ENCODE assay signal across 8 mouse cellular contexts in genomic region chr7:100662231-100662630, GRCm38 (mm10). TPM values are rescaled to one million over a fixed set of nuclear protein-coding genes. Genes with fewer than 3 reads are reported as not detected.
DNase-seq lines count a peak whose midpoint lies in the region; ATAC-seq and TF ChIP-seq lines count a peak whose summit lies in the region.

Gene Plekhb1 (minus strand): TSS chr7:100662414.

- peaks cover 8% of the 10 kb centered on the region; the same call in 1 of the 2 replicates for H3K27me3 ChIP-seq in heart, embryonic 10.5 days (ENCODE audit: insufficient read depth, poor library complexity, severe bottlenecking)
- H3K27me3 ChIP-seq in neural tube, embryonic 12.5 days (replicated peaks) = no peaks in the 10 kb centered on the region
- no peaks in the 10 kb centered on the region for H3K27me3 ChIP-seq in stomach, postnatal 0 days (ENCODE audit: control insufficient read depth, insufficient read depth, low read length)

- no peaks in the 10 kb centered on the region for H3K9me3 ChIP-seq in heart, embryonic 10.5 days
- no peaks in the 10 kb centered on the region for H3K9me3 ChIP-seq in neural tube, embryonic 12.5 days
- no peaks in the 10 kb centered on the region for H3K9me3 ChIP-seq in stomach, postnatal 0 days (ENCODE audit: control insufficient read depth, low read length)

- H3K4me3 ChIP-seq in heart, embryonic 10.5 days = peak within 1 kb of the TSS; percentile 35
- no peak within 1 kb of the TSS for H3K4me3 ChIP-seq in neural tube, embryonic 12.5 days
- no peak within 1 kb of the TSS for H3K4me3 ChIP-seq in stomach, postnatal 0 days (ENCODE audit: low read depth, low read length)

- peaks cover 24% of the 10 kb centered on the region for H3K4me1 ChIP-seq in heart, embryonic 10.5 days
- peaks cover 4% of the 10 kb centered on the region for H3K4me1 ChIP-seq in neural tube, embryonic 12.5 days
- no peaks in the 10 kb centered on the region for H3K4me1 ChIP-seq in stomach, postnatal 0 days (replicated peaks; ENCODE audit: control insufficient read depth, insufficient read depth)

- no peak for TF ChIP-seq CTCF in stomach, postnatal 0 days (IDR thresholded peaks at IDR 0.05; ENCODE audit: low read depth)

- intact Hi-C loops in left cerebral cortex, postnatal 25 days (cut with DNase I) = no loop called here

- H3K9ac ChIP-seq in neural tube, embryonic 12.5 days = no peak within 1 kb of the TSS
- no peak within 1 kb of the TSS for H3K9ac ChIP-seq in stomach, postnatal 0 days (ENCODE audit: low read length)

- WGBS in heart, embryonic 10.5 days = 71% methylated on average over 8 of the region's 8 CpGs
- 81% methylated on average over 8 of the region's 8 CpGs for WGBS in neural tube, embryonic 12.5 days
- WGBS in stomach, postnatal 0 days = 70% methylated on average over 8 of the region's 8 CpGs

- TF ChIP-seq EP300 in stomach, postnatal 0 days (optimal IDR thresholded peaks at IDR 0.05) = no peak

- ATAC-seq in neural tube, embryonic 12.5 days (ENCODE audit: low FRiP score, low read depth) = no peak
- ATAC-seq in stomach, postnatal 0 days (ENCODE audit: low FRiP score, low TSS enrichment) = no peak

- H3K36me3 ChIP-seq in heart, embryonic 10.5 days = no peaks in the 10 kb centered on the region
- no peaks in the 10 kb centered on the region for H3K36me3 ChIP-seq in neural tube, embryonic 12.5 days
- no peaks in the 10 kb centered on the region for H3K36me3 ChIP-seq in stomach, postnatal 0 days (ENCODE audit: control insufficient read depth, insufficient read depth, low read length)

- peak within 1 kb of the TSS; percentile 36; the same call in 1 of the 2 replicates for H3K4me2 ChIP-seq in neural tube, embryonic 12.5 days (replicated peaks)
- 0 out of 2 replicates have a peak within 1 kb of the TSS, but pooled peaks have one; percentile 0 for H3K4me2 ChIP-seq in stomach, postnatal 0 days (replicated peaks; ENCODE audit: low read depth)

- no peak within 1 kb of the TSS for H3K27ac ChIP-seq in heart, embryonic 10.5 days
- no peak within 1 kb of the TSS for H3K27ac ChIP-seq in neural tube, embryonic 12.5 days
- no peak within 1 kb of the TSS for H3K27ac ChIP-seq in stomach, postnatal 0 days (replicated peaks)

- DNase-seq in heart, embryonic 10.5 days (ENCODE audit: low spot score) = no peak
- no peak for DNase-seq in heart, adult 18-20 months
- DNase-seq in neural tube, embryonic 10.5 days (ENCODE audit: extremely low spot score, low spot score) = no peak
- DNase-seq in left cerebral cortex, postnatal 25 days (ENCODE audit: low spot score in 2 of 2) = no peak
- no peak for DNase-seq in stomach, postnatal 0 days (ENCODE audit: low spot score)
- no peak for DNase-seq in MN1 (ENCODE audit: low spot score)
- no peak for DNase-seq in ovary, adult 18-20 months (ENCODE audit: low spot score)

RNA-seq across cellular contexts. Expression of gene Plekhb1, which starts in this region (rescaled TPM):
- polyA plus RNA-seq in heart, embryonic 10.5 days (2016; fragmentation: Nextera tagmentation; extraction: Ambion mirVana) = 1.6 and 2.4 TPM in 2 replicates
- 1 to 10 TPM; 2.5 to 3.2 TPM for total RNA-seq in heart, adult 18-20 months (2021)
- polyA plus RNA-seq in neural tube, embryonic 12.5 days (2016; fragmentation: Nextera tagmentation; extraction: Ambion mirVana) = 12.8 and 13.4 TPM in 2 replicates
- 100 to 1,000 TPM; 111 to 128 TPM for total RNA-seq in left cerebral cortex, postnatal 25 days (2021)
- polyA plus RNA-seq in stomach, postnatal 0 days (2015; fragmentation: Nextera tagmentation; extraction: Ambion mirVana) = 8.7 and 10.4 TPM in 2 replicates

Comparison
In these comparisons a context has a peak if more than half of its experiments do, and no peak if none do; other contexts are left out.
1. RNA of gene Plekhb1 (total RNA-seq): 111 to 128 TPM in left cerebral cortex, postnatal 25 days; 2.5 to 3.2 TPM in heart, adult 18-20 months; every median in the first group is over 10 times any median in the second.